Mouse (Mus musculus) neural tube, embryonic 14.5 days (tissue): ENCODE results near the gene Opcml. TPM values are rescaled to one million over a fixed set of nuclear protein-coding genes. Genes with fewer than 3 reads are reported as not detected.
A peak's percentile ranks its signal among the peaks of the same experiment; 100 is the strongest.

Experiments used
- ATAC-seq: fragments of 200-750 bp; cut with Nextera tagmentation; 2 replicates; pipeline ENCODE4 v1.8.0; 2017; ENCODE audit warnings: low read depth, mild to moderate bottlenecking, moderate TSS enrichment, moderate library complexity
- H3K27ac ChIP-seq: fragments of 300-500 bp; sonication (generic); 2 replicates; pipeline ENCODE4 v1.5.1; 2014; ENCODE audit warnings: low read depth, mild to moderate bottlenecking, control low read depth, low read length, moderate library complexity, mixed read lengths
- H3K27me3 ChIP-seq: fragments of 300-500 bp; sonication (generic); 2 replicates; pipeline ENCODE4 v1.6.1; 2014; ENCODE audit warnings: low read length; ENCODE audit not compliant: control insufficient read depth, insufficient read depth
- H3K36me3 ChIP-seq: fragments of 300-500 bp; sonication (generic); 2 replicates; pipeline ENCODE4 v1.6.1; 2014; ENCODE audit warnings: low read length, mixed read lengths; ENCODE audit not compliant: control insufficient read depth, insufficient read depth
- H3K4me1 ChIP-seq: fragments of 300-500 bp; sonication (generic); 2 replicates; pipeline ENCODE4 v1.6.1; 2014; ENCODE audit warnings: low read length; ENCODE audit not compliant: control insufficient read depth, insufficient read depth
- H3K4me2 ChIP-seq: fragments of 300-500 bp; sonication (generic); 2 replicates; pipeline ENCODE4 v1.6.1; 2014; ENCODE audit warnings: mild to moderate bottlenecking, low read depth, low read length, control low read depth
- H3K4me3 ChIP-seq: fragments of 300-500 bp; sonication (generic); 2 replicates; pipeline ENCODE4 v1.5.1; 2014; ENCODE audit warnings: low read depth, low read length, control low read depth, mixed read lengths
- H3K9ac ChIP-seq: fragments of 300-500 bp; sonication (generic); replicated peaks from 2 replicates; pipeline ENCODE4 v1.6.1; 2014; ENCODE audit warnings: low read depth, mild to moderate bottlenecking, control low read depth, low read length, mixed read lengths
- H3K9me3 ChIP-seq: fragments of 300-500 bp; sonication (generic); 2 replicates; pipeline ENCODE4 v1.6.1; 2016; ENCODE audit warnings: low read length; ENCODE audit not compliant: control insufficient read depth
- WGBS: fragments of 180-500 bp; shearing (Covaris S2); extraction: QIAGEN DNeasy Blood & Tissue Kit; methylation state at CpG from one replicate; pipeline ENCODE4 v1.1.7; 2014; 5-methylcytosine and 5-hydroxymethylcytosine counted together
- polyA plus RNA-seq: library from polyadenylated mRNA; unstranded; fragments of >200 nt; fragmentation: Nextera tagmentation; extraction: Ambion mirVana; gene quantifications from 2 replicates; pipeline ENCODE4 v1.2.1, GENCODE M21; 2014

Opcml gene
- polyA plus RNA-seq, 1 experiment from 2014 or later: 49.3 TPM

GRCm38 (mm10) chr9:28251341-28251740 lies 460.8 kb downstream of the Opcml start:
- H3K4me1 ChIP-seq: no peaks in the 10 kb centered on the region
- H3K9ac ChIP-seq: no peak overlapping the region
- H3K9me3 ChIP-seq: no peaks in the 10 kb centered on the region
- no peak for ATAC-seq
- no peaks in the 10 kb centered on the region for H3K27me3 ChIP-seq
- 83% methylated on average over 9 of the region's 9 CpGs for WGBS
- no peak overlapping the region for H3K4me2 ChIP-seq
- no peaks in the 10 kb centered on the region for H3K36me3 ChIP-seq
- no peak overlapping the region for H3K27ac ChIP-seq
- H3K4me3 ChIP-seq: no peak overlapping the region

DNA sequence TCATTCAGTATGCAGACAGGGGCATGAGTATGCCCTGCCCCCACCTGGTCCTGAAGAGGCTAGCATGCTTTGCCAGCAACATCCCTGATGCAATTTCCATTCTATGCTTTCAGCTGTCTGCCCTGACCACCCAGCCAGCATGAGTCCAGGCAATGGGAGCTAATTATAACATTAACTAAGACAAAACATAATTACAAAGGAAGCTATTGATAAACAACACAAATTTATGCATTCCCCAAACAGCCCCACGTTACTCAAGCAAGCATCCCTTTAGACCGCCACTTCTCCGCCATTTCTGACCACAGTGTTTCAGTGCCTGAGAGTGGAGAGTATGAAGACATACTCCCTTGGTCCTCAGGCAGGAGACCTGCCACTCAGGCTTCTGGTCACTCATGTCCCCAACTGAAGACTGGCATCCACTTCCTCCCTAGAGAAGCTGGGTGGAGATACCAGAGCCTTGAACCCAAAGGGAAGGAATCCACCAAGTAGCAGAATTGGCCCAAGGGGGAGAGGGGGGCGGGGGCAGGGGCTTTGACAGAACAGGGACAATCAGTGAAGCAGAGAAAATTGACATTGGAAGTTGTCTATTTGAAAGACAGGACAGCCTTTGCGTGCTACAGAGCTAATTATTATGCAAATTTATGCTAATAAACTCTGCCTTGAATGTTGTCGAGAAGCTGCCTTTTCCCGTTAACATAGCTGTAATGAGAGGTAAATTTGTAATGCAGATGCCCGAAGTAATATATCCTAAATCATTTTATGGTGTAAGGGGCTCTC lies 464.7 kb downstream of the Opcml start:
- H3K4me2 ChIP-seq: no peak overlapping the region
- no peaks in the 10 kb centered on the region for H3K27me3 ChIP-seq
- no peaks in the 10 kb centered on the region for H3K4me1 ChIP-seq
- H3K4me3 ChIP-seq: no peak overlapping the region
- H3K36me3 ChIP-seq: no peaks in the 10 kb centered on the region
- peak; percentile 41; the same call in 1 of the 2 replicates for ATAC-seq
- H3K27ac ChIP-seq: no peak overlapping the region
- no peak overlapping the region for H3K9ac ChIP-seq
- WGBS: 32% methylated on average over 8 of the region's 8 CpGs
- no peaks in the 10 kb centered on the region for H3K9me3 ChIP-seq

DNA sequence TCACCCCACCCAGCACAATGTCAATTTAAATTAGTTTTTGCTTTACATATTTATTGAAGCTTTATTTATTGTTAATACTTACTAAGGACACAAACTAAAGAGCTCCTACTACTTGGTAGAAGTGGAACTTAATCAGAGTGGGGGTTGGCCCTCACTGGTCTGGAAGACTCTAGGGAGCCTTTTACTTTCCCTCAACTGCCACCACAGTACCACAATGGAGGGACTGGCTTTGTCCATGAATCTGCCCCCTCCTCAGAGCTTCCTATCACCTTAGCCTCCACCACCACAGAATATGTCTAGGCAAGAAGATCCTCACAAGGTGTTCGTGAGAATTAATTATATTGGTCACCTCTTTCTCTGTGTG lies 465.3 kb downstream of the Opcml start:
- Histone ChIP-seq H3K4me3 (no peak overlapping the region), H3K27me3 (no peaks in the 10 kb centered on the region), H3K4me2 (no peak overlapping the region), H3K27ac (no peak overlapping the region), H3K9me3 (no peaks in the 10 kb centered on the region), H3K36me3 (no peaks in the 10 kb centered on the region), H3K4me1 (no peaks in the 10 kb centered on the region), H3K9ac (no peak overlapping the region)
- no peak for ATAC-seq
- WGBS: 78% methylated on average over 1 of the region's 1 CpGs

GRCm38 (mm10) chr9:28261078-28261753 lies 470.6 kb downstream of the Opcml start:
- Histone ChIP-seq H3K9ac (no peak overlapping the region), H3K9me3 (no peaks in the 10 kb centered on the region), H3K4me3 (no peak overlapping the region), H3K4me1 (0 out of 2 replicates have a peak, but pooled peaks cover 2% of the 10 kb centered on the region), H3K4me2 (no peak overlapping the region), H3K36me3 (no peaks in the 10 kb centered on the region), H3K27ac (no peak overlapping the region), H3K27me3 (no peaks in the 10 kb centered on the region)
- ATAC-seq: peak; percentile 87
- WGBS: 16% methylated on average over 7 of the region's 7 CpGs

DNA sequence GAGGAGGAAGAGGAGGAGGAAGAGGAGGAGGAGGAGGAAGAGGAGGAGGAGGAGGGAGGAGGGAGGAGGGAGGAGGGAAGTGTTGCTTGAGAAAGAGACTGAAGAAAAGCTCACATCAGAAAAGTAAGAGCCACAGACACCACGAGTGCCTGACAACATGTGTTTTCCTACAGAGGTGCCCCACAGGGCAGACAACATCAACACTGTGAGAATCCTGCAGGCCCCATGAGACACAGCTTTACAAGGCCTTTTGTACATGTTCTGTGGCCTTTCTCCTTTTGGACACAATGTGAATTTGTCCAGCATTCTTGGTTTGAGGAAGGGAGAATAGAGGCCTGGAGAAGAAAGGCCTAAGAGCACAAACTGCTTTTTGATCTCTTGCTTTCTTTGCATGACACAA lies 471.4 kb downstream of the Opcml start:
- H3K4me2 ChIP-seq: no peak overlapping the region
- H3K36me3 ChIP-seq: no peaks in the 10 kb centered on the region
- 24% methylated on average over 1 of the region's 1 CpGs for WGBS
- no peaks in the 10 kb centered on the region for H3K27me3 ChIP-seq
- H3K27ac ChIP-seq: no peak overlapping the region
- H3K4me3 ChIP-seq: no peak overlapping the region
- ATAC-seq: no peak
- no peak overlapping the region for H3K9ac ChIP-seq
- H3K9me3 ChIP-seq: no peaks in the 10 kb centered on the region
- 0 out of 2 replicates have a peak, but pooled peaks cover 2% of the 10 kb centered on the region for H3K4me1 ChIP-seq

- no peak for ATAC-seq
- Histone ChIP-seq H3K4me3 (no peak overlapping the region), H3K4me2 (no peak overlapping the region), H3K9ac (no peak overlapping the region), H3K27me3 (no peaks in the 10 kb centered on the region), H3K36me3 (no peaks in the 10 kb centered on the region), H3K27ac (no peak overlapping the region), H3K9me3 (no peaks in the 10 kb centered on the region), H3K4me1 (0 out of 2 replicates have a peak, but pooled peaks cover 2% of the 10 kb centered on the region)
- 82% methylated on average over 2 of the region's 2 CpGs for WGBS
These were observed 472.3 kb downstream of the Opcml start for GRCm38 (mm10) chr9:28262896-28263295.

- H3K27me3 ChIP-seq: no peaks in the 10 kb centered on the region
- no peak overlapping the region for H3K9ac ChIP-seq
- H3K9me3 ChIP-seq: no peaks in the 10 kb centered on the region
- H3K36me3 ChIP-seq: no peaks in the 10 kb centered on the region
- no peak overlapping the region for H3K27ac ChIP-seq
- no peak overlapping the region for H3K4me3 ChIP-seq
- 57% methylated on average over 6 of the region's 6 CpGs for WGBS
- H3K4me1 ChIP-seq: 0 out of 2 replicates have a peak, but pooled peaks cover 2% of the 10 kb centered on the region
- H3K4me2 ChIP-seq: no peak overlapping the region
- ATAC-seq: no peak
These were observed 474.2 kb downstream of the Opcml start for GRCm38 (mm10) chr9:28264761-28265160.

DNA sequence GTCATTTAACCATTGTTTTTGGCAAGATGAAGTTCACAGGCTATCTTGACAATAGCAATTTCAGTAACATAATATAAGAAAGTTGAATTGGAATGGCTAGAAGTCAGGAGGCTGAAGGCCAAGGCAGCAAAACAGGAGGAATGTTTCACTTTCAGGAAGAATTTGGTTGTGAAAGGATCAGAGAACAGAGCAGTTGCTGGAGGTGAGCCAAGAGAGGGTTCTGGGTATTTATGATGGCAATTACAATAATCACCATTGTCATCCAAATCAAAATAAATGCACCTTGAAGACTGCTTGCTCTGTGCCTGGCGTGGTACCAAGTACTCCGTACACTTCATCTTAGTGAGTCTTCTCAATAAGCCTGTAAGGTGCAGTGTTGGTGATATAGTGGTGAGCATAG lies 483.2 kb downstream of the Opcml start:
- no peak overlapping the region for H3K4me2 ChIP-seq
- no peak for ATAC-seq
- no peak overlapping the region for H3K9ac ChIP-seq
- H3K4me3 ChIP-seq: no peak overlapping the region
- no peaks in the 10 kb centered on the region for H3K36me3 ChIP-seq
- no peaks in the 10 kb centered on the region for H3K4me1 ChIP-seq
- H3K9me3 ChIP-seq: no peaks in the 10 kb centered on the region; the same call in 1 of the 2 replicates
- 57% methylated on average over 2 of the region's 2 CpGs for WGBS
- H3K27me3 ChIP-seq: no peaks in the 10 kb centered on the region
- no peak overlapping the region for H3K27ac ChIP-seq

DNA sequence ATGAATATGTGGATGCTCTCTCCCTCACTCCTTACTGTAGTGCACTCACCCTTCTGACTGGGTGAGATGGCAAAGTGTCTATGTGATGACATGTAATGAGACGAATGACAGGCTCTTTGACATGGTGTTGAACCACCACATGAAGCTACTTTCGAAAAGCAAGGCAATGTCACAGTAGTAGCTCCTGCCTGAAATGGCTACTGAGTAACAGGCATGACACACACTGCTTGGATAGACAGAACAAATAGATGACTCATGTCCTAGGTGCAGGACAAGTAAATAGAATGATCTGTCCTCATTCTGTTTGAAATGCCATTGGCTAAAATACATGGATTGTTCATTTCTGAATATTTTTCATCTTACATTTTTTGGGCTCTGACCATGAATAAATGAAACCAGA lies 488.0 kb downstream of the Opcml start:
- Histone ChIP-seq H3K36me3 (no peaks in the 10 kb centered on the region), H3K9me3 (no peaks in the 10 kb centered on the region), H3K4me2 (no peak overlapping the region), H3K4me1 (0 out of 2 replicates have a peak, but pooled peaks cover 4% of the 10 kb centered on the region), H3K27me3 (no peaks in the 10 kb centered on the region), H3K9ac (no peak overlapping the region), H3K27ac (no peak overlapping the region), H3K4me3 (no peak overlapping the region)
- whole genome bisulfite sequencing: 92% methylated on average over 2 of the region's 2 CpGs
- ATAC-seq: no peak
